Mouse (Mus musculus) retina, postnatal 1 day (tissue): ENCODE measurements around the gene Nlrc4.
"Not testable (repeated sequence)": the region's sequence is repeated elsewhere in the genome, so short reads cannot be mapped to it uniquely, and the experiment has no call there.

Experiments
- DNase-seq: peaks from one replicate; pipeline ENCODE4 v3.0.0-alpha.2; 2012

Gene Nlrc4

GRCm38 (mm10) chr17:74458711-74459408 is at the start of gene Nlrc4:
Gene Nlrc4 (minus strand): TSS chr17:74459142.
- DNase-seq: no peak

DNA sequence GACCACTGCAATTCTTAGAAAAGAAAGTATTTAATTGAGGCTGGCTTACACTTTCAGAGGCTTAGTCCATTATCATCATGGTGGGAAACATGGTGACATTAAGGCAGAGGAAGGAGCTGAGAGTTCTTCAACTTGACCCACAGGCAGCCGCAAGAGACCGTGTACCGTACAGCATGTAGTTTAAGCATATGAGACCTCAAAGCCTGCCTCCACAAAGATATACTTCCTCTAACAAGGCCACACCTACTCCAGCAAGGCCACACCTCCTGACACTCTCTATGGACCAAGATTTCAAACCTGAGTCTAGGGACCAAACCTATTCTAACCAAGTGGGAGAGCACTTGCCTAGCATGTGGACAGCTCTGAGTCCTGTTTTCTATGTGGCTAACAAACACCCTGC is 49.7 kb upstream of the Nlrc4 start:
- no peak for DNase-seq

- no peak for DNase-seq
Measured at GRCm38 (mm10) chr17:74507934-74508333, 49.0 kb upstream of the Nlrc4 start.

DNA sequence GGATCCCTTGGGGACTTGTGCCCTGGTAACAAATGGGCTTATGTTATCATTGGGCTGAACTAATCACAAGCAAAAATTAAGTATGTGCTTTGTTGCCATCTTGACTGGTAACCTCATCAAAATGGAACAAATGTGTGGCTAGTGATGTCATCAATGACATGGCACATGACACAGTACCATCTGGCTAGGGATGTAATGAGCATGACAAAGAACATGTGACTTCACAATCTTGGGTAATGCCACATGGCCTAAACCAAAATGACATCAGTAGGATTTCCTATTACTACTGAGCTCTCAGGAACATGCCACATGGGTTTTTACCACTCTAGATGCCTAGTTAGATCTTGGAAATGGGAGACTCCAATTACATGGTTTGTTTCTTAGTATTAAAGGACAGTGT is 42.1 kb upstream of the Nlrc4 start:
- DNase-seq: no peak

DNA sequence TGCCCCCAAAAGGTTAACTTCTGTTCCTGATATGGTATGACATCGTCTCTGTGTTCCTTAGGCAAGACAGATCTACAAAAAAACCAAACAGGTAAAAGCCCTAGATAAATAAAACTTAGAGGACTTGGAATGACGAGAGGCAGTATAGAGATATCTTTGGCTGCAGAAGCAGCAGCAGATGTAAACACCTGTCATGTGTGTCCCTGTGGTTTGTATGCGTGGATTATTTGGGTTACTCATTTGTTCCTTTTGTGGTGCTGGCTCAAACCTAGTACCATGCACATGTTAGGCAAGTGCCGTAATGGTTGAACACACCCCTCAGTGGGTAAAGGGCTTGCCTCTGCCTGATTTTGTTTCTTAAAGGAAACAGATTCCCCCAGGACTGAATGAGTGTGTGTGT is 41.3 kb upstream of the Nlrc4 start:
- DNase-seq: no peak

DNA sequence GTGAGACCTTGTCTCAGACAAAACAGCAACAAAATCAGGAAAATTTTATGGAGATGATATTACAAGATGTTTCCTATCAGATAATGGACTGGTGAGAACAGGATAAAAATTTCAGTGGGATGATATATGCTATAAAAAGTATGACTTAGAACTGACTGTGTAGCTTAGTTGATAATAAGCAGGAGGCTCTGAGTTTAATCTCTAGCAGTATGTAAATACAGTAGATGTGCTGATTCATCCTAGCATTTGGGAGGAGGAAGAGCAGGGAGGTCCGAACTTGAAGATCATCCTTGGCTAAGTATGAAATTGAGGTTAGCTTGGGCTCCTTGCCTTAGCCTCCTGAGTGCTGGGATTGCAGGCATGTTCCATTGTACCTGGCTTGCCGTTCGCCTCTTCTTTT is 32.6 kb upstream of the Nlrc4 start:
- DNase-seq: no peak

DNA sequence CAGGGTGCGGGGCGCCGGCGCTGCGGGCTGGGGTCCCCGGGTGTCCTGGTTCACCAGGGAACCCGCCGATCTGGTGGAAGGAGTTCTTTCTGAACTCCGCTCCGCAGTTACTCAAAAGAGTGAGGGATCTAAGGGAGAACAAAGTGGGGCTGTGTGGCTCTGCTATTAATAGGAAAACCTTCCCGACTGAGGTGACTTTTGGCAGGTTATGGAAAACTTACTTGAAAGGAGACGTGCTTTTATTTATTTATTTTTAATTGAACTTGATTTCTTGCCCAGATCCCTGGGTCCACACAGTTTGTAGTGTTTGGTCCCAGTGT is 30.9 kb upstream of the Nlrc4 start:
- DNase-seq: no peak

GRCm38 (mm10) chr17:74489024-74489900 is 30.3 kb upstream of the Nlrc4 start, which contains the start of gene Yipf4:
Gene Yipf4 (plus strand): TSS chr17:74489493.
- DNase-seq: peak; percentile 98

- no peak for DNase-seq
Measured at GRCm38 (mm10) chr17:74480361-74481069, 21.6 kb upstream of the Nlrc4 start.

DNA sequence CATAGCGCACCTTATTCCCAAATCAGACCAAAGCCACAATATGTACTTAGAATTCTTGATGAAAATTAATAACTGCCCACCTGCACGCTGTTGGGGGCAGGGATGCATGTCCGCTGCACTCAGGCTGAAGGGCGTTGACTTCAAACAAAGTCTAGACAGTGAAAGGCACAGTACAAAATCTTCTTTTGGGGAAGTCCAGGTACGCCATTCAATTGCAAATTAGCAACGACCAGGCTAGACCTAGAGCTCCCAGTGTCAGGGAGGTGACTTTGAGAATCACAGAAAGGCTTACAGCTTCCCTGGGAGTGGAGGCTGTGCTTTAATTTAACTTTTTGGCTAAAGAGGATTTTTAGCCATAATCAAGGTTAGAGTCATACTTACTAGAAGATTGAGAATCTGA is 11.2 kb upstream of the Nlrc4 start:
- not testable (repeated sequence) for DNase-seq

DNA sequence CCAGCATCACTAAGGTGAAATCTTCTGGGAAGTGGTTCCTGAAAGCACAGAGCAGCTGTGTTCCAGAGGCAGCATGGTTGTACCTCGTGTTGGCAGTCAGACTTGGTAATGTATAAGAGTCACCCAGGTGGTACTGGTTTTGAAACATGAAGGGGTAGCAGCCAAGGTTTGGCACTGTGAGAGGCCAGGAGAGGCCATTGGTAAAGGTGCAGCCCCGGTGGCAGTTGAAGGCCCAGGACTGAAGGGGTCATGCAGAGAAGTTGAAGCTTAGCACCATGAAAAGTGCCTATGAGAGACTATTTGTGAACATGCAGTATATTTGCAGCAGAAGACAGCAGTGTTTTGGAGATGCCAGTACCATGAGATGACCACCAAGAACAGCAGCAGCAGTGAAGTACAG is 9.0 kb upstream of the Nlrc4 start:
- DNase-seq: not testable (repeated sequence)

DNA sequence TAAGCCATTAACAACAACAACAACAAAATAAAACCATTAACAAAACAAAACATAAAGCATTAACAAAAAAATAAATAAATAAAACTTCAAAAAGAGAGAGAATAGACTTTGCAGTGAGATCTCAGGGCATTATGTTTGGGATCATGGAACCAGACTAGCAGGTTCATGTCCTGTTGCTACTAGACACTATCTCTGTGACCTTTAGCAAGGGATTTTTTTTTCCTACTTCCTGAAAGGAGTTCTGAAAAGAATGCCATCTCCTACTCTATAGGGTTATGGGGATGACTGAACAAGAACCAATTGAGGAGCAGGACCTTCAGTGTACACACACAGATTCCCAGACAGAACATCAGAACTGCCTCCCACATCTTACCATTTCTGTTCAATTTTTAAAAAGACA is 4.6 kb upstream of the Nlrc4 start:
- DNase-seq: no peak

DNA sequence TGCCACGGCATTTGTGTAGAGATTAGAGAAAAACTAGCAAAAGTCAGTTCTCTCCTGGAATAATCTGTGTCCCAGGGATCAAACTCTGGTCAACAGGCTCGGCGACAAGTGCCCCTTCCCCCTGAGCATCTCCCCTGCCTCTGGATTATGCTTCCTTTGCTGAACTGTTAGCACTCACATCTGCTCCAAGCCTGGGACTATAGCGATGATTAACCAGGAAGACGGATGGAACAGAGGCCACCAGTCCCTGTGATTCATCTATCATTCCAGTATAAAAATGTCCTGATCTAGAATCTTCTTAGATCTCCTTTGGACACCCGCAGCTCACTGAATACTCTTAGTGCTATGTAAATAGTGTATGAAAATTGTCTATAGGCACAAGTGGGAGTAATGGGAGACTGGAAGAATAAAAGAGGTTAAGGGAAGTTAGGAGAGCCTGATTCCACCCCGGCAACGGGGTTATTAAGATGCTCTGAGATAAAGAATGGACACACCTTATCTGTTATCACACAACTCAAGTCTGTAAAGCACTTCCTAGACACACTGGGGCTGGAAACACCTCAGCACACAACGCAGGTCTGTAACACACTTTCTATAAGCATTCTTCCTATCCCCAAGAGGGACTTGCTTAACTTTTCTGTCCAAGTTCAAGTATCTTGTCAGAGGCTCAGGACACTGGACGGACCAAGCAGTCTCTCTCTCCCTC is 817 bp downstream of the Nlrc4 start:
- no peak for DNase-seq

GRCm38 (mm10) chr17:74456825-74457224 is 2.1 kb downstream of the Nlrc4 start:
- no peak for DNase-seq

DNA sequence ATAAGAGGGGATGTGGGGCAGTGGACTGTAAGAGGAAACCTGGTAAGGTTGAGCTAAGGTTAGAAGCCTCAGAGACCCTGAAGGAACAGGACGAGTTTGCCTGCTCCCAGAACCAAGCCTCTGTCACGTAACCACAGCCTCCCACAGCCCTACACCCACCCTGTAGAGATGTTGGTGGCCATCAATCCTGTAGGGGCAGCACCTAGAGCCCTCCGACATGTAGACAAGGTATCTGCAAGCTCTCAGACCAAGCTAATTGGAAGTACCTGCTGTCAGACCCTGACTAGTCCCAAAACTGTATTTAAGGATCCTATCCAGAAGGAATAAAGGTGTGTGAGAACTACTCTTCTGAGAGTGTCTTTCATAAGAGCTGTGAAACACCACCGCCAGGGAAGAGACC is 3.5 kb downstream of the Nlrc4 start:
- no peak for DNase-seq

DNA sequence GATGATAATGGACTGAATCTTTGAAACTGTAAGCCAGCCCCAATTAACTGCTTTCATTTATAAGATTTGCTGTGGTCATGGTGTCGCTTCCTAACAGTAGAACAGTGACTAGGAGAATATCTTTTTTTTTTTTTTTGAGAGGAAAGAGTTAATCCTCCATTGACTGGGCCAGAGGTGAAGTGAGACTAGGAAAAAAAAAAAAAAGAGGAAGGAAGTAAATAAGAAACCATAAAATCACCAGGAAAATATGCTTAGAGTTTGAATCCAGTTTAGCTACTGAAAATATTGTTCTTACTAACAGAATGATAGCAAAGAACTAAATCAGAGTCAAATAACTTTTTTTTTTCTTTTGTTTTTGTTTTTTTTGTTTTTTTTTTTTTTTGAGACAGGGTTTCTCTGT is 4.3 kb downstream of the Nlrc4 start:
- no peak for DNase-seq

- DNase-seq: no peak
Measured at GRCm38 (mm10) chr17:74453928-74454327, 5.0 kb downstream of the Nlrc4 start.

- no peak for DNase-seq
Measured at GRCm38 (mm10) chr17:74449776-74450175, 9.2 kb downstream of the Nlrc4 start.

DNA sequence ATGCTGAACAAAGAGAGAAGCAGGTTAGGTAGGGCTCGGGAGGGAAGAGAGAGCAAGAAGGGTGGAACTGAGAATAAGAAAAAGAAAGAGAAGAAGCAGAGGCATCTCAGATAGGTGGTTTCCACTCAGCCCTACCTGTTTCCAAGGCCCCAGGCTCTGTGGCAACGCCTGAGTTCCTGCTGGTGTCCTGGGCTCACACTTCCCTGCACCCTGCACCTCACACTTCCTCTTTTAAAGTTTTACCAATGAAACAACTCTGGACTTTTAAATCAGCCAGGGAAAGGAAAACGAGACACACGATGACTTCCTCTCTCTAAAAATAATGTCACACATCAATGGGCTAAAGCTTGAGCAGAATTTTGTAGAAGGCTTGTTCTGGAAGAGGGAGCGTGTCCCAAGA is 18.5 kb downstream of the Nlrc4 start:
- DNase-seq: no peak

DNA sequence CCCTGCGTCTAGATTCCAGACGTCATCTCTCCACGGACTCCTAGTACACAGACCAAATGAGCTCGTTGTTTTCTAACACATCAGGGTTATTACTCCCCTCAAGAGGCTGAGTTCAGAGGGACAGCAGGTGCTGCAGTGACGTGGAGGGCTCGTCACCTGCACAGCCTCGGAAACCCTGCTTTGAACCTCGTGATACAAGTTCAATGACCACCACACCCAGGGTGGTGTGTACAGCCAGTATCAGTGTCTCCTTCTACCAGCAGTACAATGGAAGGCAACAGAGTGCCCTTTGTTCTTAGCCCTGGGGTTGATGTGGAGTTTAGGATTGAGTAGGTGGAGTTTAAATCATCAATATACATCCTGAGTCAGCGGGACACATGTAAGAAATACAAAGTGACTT is 21.2 kb downstream of the Nlrc4 start:
- DNase-seq: no peak

GRCm38 (mm10) chr17:74432631-74433030 is 26.3 kb downstream of the Nlrc4 start:
- DNase-seq: no peak

- peak; percentile 50 for DNase-seq
Measured at GRCm38 (mm10) chr17:74431481-74431880, 27.5 kb downstream of the Nlrc4 start.

DNA sequence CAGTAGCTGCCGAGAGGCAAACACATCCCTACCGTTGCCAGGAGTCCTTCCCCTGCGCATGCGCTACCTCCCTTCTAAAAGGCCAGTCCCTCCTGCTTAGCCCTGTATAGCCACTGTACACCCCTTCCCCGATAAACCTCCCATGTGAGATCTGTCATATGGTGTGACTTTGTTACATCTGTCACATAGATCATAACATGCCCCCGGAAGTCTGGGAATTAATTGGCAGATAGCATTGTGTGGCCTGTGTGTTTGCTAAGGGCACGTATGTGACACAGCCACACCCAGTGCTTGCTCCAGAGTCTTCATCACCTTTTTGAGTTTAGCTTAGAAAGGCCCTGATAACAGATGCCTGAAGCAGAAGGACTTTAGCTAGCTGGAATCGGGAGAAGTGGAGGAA is 28.9 kb downstream of the Nlrc4 start:
- no peak for DNase-seq
